Mouse (Mus musculus) gastrocnemius, adult 8-10 months (tissue): ENCODE data around the gene Sys1. TPM values are rescaled to one million over a fixed set of nuclear protein-coding genes. Genes with fewer than 3 reads are reported as not detected.

ENCODE experiments used
- DNase-seq, 2 experiments: peaks; one replicate each; pipeline ENCODE4 v3.0.0; 2022; ENCODE audit warnings: low spot score in 2 of 2
- total RNA-seq, 4 experiments: library from RNA; stranded (reverse); gene quantifications; 2 replicates each; pipeline ENCODE4 v1.2.4; 2022

Sys1 gene
- total RNA-seq = 10 to 100 TPM; 25.3 to 27.8 (median 26.6) TPM

DNA sequence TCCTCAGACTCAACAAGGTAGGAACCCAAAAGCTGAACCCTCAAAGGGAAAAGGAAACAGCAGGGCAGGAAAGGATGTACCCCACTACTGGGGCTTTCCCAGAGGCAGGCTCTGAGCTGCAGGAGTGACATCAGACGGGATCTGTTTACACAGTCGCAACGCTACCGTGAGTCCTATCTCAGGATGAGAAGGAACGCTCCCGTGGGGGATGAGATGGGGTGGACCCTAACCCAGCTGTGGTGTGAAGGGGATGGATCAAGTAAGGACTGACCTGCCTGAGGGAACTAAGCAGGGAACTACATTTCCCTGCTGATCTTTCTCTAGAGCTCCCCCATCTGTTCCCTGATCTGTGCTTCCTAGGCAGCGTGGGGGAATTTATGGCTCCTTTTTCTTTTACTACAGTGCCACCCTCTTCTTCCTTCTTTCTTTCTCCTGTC lies at the start of gene Sys1:
Sys1 (plus strand) TSS at position 101 of the 437 bp plus-strand sequence.
- DNase-seq = no peak

- DNase-seq = peak in 1 of 2 experiments; percentile 52
These were observed 49.1 kb upstream of the Sys1 start for GRCm38 (mm10) chr2:164407708-164408107.

- no peak for DNase-seq
These were observed 42.6 kb upstream of the Sys1 start for GRCm38 (mm10) chr2:164414167-164414566.

DNA sequence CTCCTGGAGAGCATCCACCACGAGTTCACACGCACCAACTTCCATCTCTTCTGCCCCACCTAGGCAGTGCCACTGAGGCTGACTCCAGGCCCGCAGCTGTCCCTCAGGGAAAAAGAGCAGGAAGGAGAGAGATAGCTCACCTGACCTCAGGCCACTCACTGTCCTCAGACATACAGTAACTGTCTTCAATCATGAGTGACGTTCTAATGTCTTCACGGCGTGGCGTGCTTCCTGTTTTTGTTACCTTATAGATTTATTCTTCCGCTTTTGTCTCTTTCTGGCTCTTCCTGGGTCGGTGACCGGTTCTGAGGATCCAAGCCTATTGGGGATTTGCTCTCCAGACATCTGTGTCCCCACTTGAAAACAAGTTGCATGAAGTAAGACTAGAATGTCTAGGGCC lies 42.2 kb upstream of the Sys1 start:
- DNase-seq = no peak

GRCm38 (mm10) chr2:164417198-164417597 lies 39.6 kb upstream of the Sys1 start:
- no peak for DNase-seq

- no peak for DNase-seq
These were observed 38.4 kb upstream of the Sys1 start for GRCm38 (mm10) chr2:164418308-164418875.

GRCm38 (mm10) chr2:164419489-164419888 lies 37.3 kb upstream of the Sys1 start:
- DNase-seq = no peak

GRCm38 (mm10) chr2:164421306-164421705 lies 35.5 kb upstream of the Sys1 start:
- no peak for DNase-seq

DNA sequence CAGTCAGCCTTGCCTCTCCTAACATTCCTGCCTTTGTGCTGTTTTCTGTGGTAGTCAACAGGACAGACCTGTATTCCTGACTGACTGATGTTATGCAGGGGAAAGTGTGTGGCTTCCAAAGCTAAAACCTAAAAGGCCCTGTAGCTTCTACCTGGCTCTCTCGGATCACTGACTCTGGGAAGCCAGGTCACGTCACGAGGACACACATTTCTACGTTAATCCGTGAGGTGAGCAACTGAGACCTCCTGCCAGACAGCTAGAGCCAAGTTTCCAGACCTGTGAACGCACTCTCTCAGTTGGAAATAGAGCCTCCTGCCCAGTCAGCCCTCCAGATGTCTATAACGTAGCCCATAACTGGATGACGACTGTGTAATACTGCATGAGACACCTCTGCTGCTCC lies 34.8 kb upstream of the Sys1 start:
- no peak for DNase-seq

GRCm38 (mm10) chr2:164422675-164423393 lies 33.9 kb upstream of the Sys1 start:
- DNase-seq = no peak

GRCm38 (mm10) chr2:164423464-164423863 lies 33.3 kb upstream of the Sys1 start:
- no peak for DNase-seq

GRCm38 (mm10) chr2:164424406-164424805 lies 32.4 kb upstream of the Sys1 start:
- no peak for DNase-seq

DNA sequence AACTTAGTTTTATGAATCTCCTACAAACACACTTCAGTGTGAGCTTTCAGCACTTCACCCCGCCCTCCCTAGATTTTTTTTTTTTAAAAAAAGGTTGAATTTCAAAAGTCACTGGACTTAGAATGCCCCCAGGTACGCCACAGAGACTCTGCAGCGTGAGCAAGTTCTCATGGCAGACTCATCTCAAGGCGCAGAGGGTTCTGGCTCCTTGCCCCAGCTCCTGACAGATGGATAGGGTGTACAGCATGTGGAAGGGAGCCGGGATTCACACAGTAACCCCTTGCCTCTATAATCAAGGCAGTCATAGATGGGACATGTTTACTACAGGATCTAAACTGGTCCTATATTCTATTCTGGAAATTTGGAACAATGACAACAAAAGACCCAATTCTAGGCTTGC lies 31.4 kb upstream of the Sys1 start:
- no peak for DNase-seq

DNA sequence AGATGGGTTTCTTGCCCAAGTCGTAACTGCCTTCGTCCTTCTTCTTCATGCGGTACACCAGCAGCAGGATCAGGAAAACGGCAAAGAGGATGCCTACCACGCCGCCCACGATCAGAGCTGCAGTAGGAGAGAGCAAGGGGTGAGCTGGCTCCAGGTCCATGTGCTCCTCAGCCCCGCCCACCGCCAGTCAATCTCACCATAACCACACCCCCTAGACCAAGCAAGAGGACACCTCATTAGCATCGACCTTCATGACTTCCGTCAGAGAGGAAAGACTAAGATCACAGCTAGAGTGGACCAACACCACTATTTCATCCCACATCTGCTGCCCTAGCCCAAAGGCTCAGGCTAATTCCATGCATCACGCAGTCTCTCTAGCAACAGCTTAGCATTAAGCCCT lies 30.6 kb upstream of the Sys1 start:
- DNase-seq = no peak

GRCm38 (mm10) chr2:164426952-164427351 lies 29.8 kb upstream of the Sys1 start:
- DNase-seq = no peak

DNA sequence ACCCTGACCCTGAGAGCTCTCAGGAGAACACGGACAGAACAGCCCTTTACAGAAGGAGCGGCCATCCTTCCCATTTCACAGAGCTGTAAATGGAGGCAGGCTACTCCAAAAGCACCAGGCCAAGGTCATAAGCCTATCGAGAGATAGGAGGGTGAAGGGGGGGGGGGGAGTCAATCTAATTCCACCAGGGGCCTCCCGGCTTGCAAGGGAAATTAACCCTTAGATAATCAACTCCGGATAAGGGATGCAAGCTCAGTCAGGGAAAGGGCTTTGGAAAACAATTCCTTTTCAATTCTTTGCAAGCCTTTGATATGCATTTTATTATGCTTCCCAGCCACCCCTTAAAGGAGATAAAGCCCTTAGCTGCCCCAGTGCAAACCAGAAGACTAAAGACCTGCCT lies 28.3 kb upstream of the Sys1 start:
- no peak for DNase-seq

GRCm38 (mm10) chr2:164429881-164430615 lies 26.7 kb upstream of the Sys1 start:
- DNase-seq = no peak

DNA sequence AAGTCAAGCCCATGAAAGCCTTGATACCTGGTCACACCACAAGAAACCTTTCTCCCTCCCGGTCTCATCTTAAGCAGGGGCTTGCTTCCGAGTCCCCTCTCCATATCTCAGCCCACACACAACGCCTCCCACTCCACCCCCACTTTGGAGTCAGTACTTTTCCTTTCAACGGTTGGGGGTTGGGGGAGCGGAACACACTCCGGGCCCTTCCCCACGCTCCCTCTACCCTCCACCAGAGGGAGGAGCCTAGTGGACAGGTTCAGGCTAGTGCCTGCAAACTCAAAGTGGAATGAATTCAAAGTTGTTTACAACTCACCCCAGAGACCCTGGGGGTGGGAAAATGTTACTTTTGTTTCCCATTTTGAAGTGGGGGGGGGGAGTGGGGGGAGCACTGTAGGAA lies 26.1 kb upstream of the Sys1 start:
- no peak for DNase-seq

- DNase-seq = no peak
These were observed 24.9 kb upstream of the Sys1 start for GRCm38 (mm10) chr2:164431676-164432465.

GRCm38 (mm10) chr2:164432541-164433191 lies 24.1 kb upstream of the Sys1 start:
- peak; percentile 47 to 48 for DNase-seq

DNA sequence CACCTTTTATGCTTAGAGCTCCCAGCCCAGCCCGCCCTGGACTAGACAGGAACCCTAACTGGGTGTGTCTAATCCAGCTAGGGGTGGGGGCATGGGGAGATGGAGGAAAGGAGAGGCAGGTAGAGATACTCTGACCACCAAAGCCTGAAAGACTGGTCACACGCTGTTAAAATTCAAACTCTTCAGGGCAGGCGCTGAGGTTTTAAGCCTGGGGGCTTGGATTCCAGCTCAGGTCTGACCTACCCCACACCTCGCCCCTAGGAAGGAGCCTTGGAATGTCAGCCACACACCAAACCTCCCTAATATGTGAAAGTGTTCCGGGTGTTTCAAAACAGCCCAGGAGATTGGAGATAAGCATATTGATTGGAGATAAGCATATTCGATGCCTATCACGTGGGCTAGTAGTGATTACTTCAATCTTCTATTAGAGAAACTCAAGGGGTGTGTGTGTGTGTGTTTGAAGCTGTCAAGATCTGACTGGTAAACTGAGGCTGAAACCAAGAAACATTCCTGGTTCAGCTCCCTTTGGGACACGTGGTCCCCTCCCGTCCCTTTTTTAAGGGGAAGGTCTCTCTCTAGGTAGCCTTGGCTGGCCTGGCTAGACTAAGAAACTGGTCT lies 23.4 kb upstream of the Sys1 start:
- DNase-seq = no peak
